Mouse (Mus musculus): ENCODE measurements around the gene Zkscan16.
A peak's percentile ranks its signal among the peaks of the same experiment; 100 is the strongest.

GRCm38 (mm10) chr4:58985157-58985648 is 41.8 kb downstream of the Zkscan16 start:
- TF ChIP-seq POLR2A (IDR thresholded peaks at IDR 0.05; ENCODE audit: low read depth, low read length) (no peak), CTCF (IDR thresholded peaks at IDR 0.05; ENCODE audit: extremely low read depth, insufficient read length, insufficient replicate concordance, low read depth, low read length) (peak; percentile 67; the same call in 1 of the 2 replicates)

Measured in small intestine, adult 2 months (tissue).